Mouse (Mus musculus) embryonic facial prominence, embryonic 11.5 days (tissue): Measurements from ENCODE around the gene Stk11. TPM values are rescaled to one million over a fixed set of nuclear protein-coding genes. Genes with fewer than 3 reads are reported as not detected.

ENCODE experiments used
- ATAC-seq: fragments of 200-750 bp; cut with Nextera tagmentation; replicated peaks from 2 replicates; pipeline ENCODE4 v1.8.0; 2017; ENCODE audit warnings: low read depth; ENCODE audit not compliant: insufficient number of reproducible peaks, low FRiP score, low TSS enrichment
- DNase-seq: peaks from one replicate; pipeline ENCODE4 v3.0.0-alpha.2; 2015; ENCODE audit warnings: low spot score
- H3K27ac ChIP-seq: fragments of 300-500 bp; sonication (generic); replicated peaks from 2 replicates; pipeline ENCODE4 v1.5.1; 2014; ENCODE audit warnings: mild to moderate bottlenecking, low read depth, low read length, control low read depth
- H3K27me3 ChIP-seq: fragments of 300-500 bp; sonication (generic); 2 replicates; pipeline ENCODE4 v1.6.1; 2014; ENCODE audit warnings: mild to moderate bottlenecking, low read length, moderate library complexity, mixed read lengths; ENCODE audit not compliant: control insufficient read depth, insufficient read depth
- H3K36me3 ChIP-seq: fragments of 300-500 bp; sonication (generic); replicated peaks from 2 replicates; pipeline ENCODE4 v1.6.1; 2014; ENCODE audit warnings: low read depth, mild to moderate bottlenecking, low read length, moderate library complexity, mixed read lengths; ENCODE audit not compliant: control insufficient read depth, insufficient read depth
- H3K4me1 ChIP-seq: fragments of 300-500 bp; sonication (generic); 2 replicates; pipeline ENCODE4 v1.6.1; 2014; ENCODE audit warnings: low read length, mixed read lengths; ENCODE audit not compliant: control insufficient read depth, insufficient read depth
- H3K4me2 ChIP-seq: fragments of 300-500 bp; sonication (generic); 2 replicates; pipeline ENCODE4 v1.6.1; 2014; ENCODE audit warnings: low read depth, mild to moderate bottlenecking, control low read depth, low read length, moderate library complexity
- H3K4me3 ChIP-seq: fragments of 300-500 bp; sonication (generic); 2 replicates; pipeline ENCODE4 v1.5.1; 2014; ENCODE audit warnings: low read depth, low read length, control low read depth
- H3K9ac ChIP-seq: fragments of 300-500 bp; sonication (generic); replicated peaks from 2 replicates; pipeline ENCODE4 v1.6.1; 2014; ENCODE audit warnings: mild to moderate bottlenecking, control low read depth, low read length
- H3K9me3 ChIP-seq: fragments of 300-500 bp; sonication (generic); replicated peaks from 2 replicates; pipeline ENCODE4 v1.6.1; 2016; ENCODE audit warnings: mild to moderate bottlenecking, low read length, inconsistent platforms, mixed read lengths; ENCODE audit not compliant: control insufficient read depth
- WGBS: fragments of 180-500 bp; shearing (Covaris S2); extraction: QIAGEN DNeasy Blood & Tissue Kit; methylation state at CpG from one replicate; pipeline ENCODE4 v1.1.7; 2014; 5-methylcytosine and 5-hydroxymethylcytosine counted together
- polyA plus RNA-seq: library from polyadenylated mRNA; unstranded; fragments of >200 nt; fragmentation: Nextera tagmentation; extraction: Ambion mirVana; gene quantifications from 2 replicates; pipeline ENCODE4 v1.2.1, GENCODE M21; 2014

The Stk11 gene
- polyA plus RNA-seq, 1 experiment from 2014 or later = 16.6 TPM

GRCm38 (mm10) chr10:80121639-80122038 lies 6.0 kb downstream of the Stk11 start:
- H3K4me1 ChIP-seq = peaks cover 9% of the 10 kb centered on the region

GRCm38 (mm10) chr10:80123932-80124562 lies 8.4 kb downstream of the Stk11 start:
- WGBS = 90% methylated on average over 9 of the region's 9 CpGs

More at GRCm38 (mm10) chr10:80121639-80122038, 6.0 kb downstream of the Stk11 start:
- H3K9ac ChIP-seq = no peak overlapping the region
- H3K4me2 ChIP-seq = no peak overlapping the region
- no peak for DNase-seq
- ATAC-seq = no peak
- no peak overlapping the region for H3K4me3 ChIP-seq
- peaks cover 11% of the 10 kb centered on the region for H3K36me3 ChIP-seq
- no peak overlapping the region for H3K27ac ChIP-seq
- no peaks in the 10 kb centered on the region for H3K9me3 ChIP-seq
- WGBS = 83% methylated on average over 2 of the region's 2 CpGs
- no peaks in the 10 kb centered on the region for H3K27me3 ChIP-seq

GRCm38 (mm10) chr10:80127920-80128319 lies 12.3 kb downstream of the Stk11 start:
- Histone ChIP-seq H3K36me3 (peaks cover 20% of the 10 kb centered on the region), H3K27ac (no peak overlapping the region), H3K4me3 (no peak overlapping the region), H3K4me2 (no peak overlapping the region), H3K27me3 (no peaks in the 10 kb centered on the region), H3K4me1 (peaks cover 11% of the 10 kb centered on the region; the same call in 1 of the 2 replicates), H3K9me3 (no peaks in the 10 kb centered on the region), H3K9ac (no peak overlapping the region)
- ATAC-seq (no peak), DNase-seq (no peak)
- WGBS = 96% methylated on average over 8 of the region's 8 CpGs

More at GRCm38 (mm10) chr10:80123932-80124562, 8.4 kb downstream of the Stk11 start:
- DNase-seq (no peak), ATAC-seq (no peak)
- H3K9ac ChIP-seq = no peak overlapping the region
- no peak overlapping the region for H3K4me3 ChIP-seq
- H3K4me2 ChIP-seq = no peak overlapping the region
- no peaks in the 10 kb centered on the region for H3K27me3 ChIP-seq
- no peak overlapping the region for H3K27ac ChIP-seq
- H3K36me3 ChIP-seq = peaks cover 14% of the 10 kb centered on the region
- no peaks in the 10 kb centered on the region for H3K4me1 ChIP-seq
- no peaks in the 10 kb centered on the region for H3K9me3 ChIP-seq

- Histone ChIP-seq H3K36me3 (peaks cover 17% of the 10 kb centered on the region), H3K27me3 (no peaks in the 10 kb centered on the region), H3K9me3 (no peaks in the 10 kb centered on the region), H3K4me3 (no peak overlapping the region), H3K9ac (no peak overlapping the region), H3K4me2 (no peak overlapping the region), H3K27ac (no peak overlapping the region), H3K4me1 (peaks cover 11% of the 10 kb centered on the region; the same call in 1 of the 2 replicates)
- DNase-seq (no peak), ATAC-seq (no peak)
- WGBS = 95% methylated on average over 9 of the region's 9 CpGs
These were observed 14.2 kb downstream of the Stk11 start for GRCm38 (mm10) chr10:80129846-80130245.

- H3K36me3 ChIP-seq = peaks cover 17% of the 10 kb centered on the region
- no peak overlapping the region for H3K9ac ChIP-seq
- H3K4me1 ChIP-seq = peaks cover 11% of the 10 kb centered on the region; the same call in 1 of the 2 replicates
- no peak overlapping the region for H3K27ac ChIP-seq
- DNase-seq (no peak), ATAC-seq (peak; percentile 2; the same call in 1 of the 2 replicates)
- no peak overlapping the region for H3K4me2 ChIP-seq
- H3K27me3 ChIP-seq = no peaks in the 10 kb centered on the region
- WGBS = 85% methylated on average over 18 of the region's 18 CpGs
- H3K9me3 ChIP-seq = no peaks in the 10 kb centered on the region
- no peak overlapping the region for H3K4me3 ChIP-seq
These were observed 14.9 kb downstream of the Stk11 start for GRCm38 (mm10) chr10:80130403-80131031.

- Histone ChIP-seq H3K27me3 (peaks cover 3% of the 10 kb centered on the region), H3K4me3 (peak overlapping the region; percentile 17; the same call in 1 of the 2 replicates), H3K4me1 (peaks cover 11% of the 10 kb centered on the region; the same call in 1 of the 2 replicates), H3K27ac (no peak overlapping the region), H3K36me3 (peaks cover 13% of the 10 kb centered on the region), H3K4me2 (peak overlapping the region; percentile 41), H3K9ac (peak overlapping the region; percentile 18; the same call in 1 of the 2 replicates), H3K9me3 (no peaks in the 10 kb centered on the region)
- WGBS = 10% methylated on average over 53 of the region's 55 CpGs
- peak; percentile 66 for DNase-seq
- ATAC-seq = peak; percentile 58
These were observed 15.8 kb downstream of the Stk11 start for GRCm38 (mm10) chr10:80131316-80131951.

GRCm38 (mm10) chr10:80131952-80132350 lies 16.3 kb downstream of the Stk11 start:
- Histone ChIP-seq H3K4me2 (peak overlapping the region; percentile 41), H3K4me1 (peaks cover 11% of the 10 kb centered on the region), H3K27ac (no peak overlapping the region), H3K4me3 (peak overlapping the region; percentile 17; the same call in 1 of the 2 replicates), H3K9me3 (no peaks in the 10 kb centered on the region), H3K9ac (peak overlapping the region; percentile 18; the same call in 1 of the 2 replicates), H3K27me3 (peaks cover 8% of the 10 kb centered on the region), H3K36me3 (peaks cover 13% of the 10 kb centered on the region)
- WGBS = 31% methylated on average over 27 of the region's 27 CpGs
- no peak; the same call in 1 of the 2 replicates for ATAC-seq
- DNase-seq = peak; percentile 26
